Mouse (Mus musculus) granulocyte monocyte progenitor cell, adult 5-6 weeks (primary cell): ENCODE data around the gene Emp2. TPM values are rescaled to one million over a fixed set of nuclear protein-coding genes. Genes with fewer than 3 reads are reported as not detected.
A peak's percentile ranks its signal among the peaks of the same experiment; 100 is the strongest.

ENCODE experiments used
- ATAC-seq: replicated peaks from 2 replicates; pipeline ENCODE4 v1.8.0; 2016; ENCODE audit warnings: mild to moderate bottlenecking, moderate TSS enrichment, inconsistent platforms; ENCODE audit not compliant: poor library complexity, severe bottlenecking
- total RNA-seq, 2 experiments: library from RNA; stranded (forward) in 1 of 2; stranded (reverse) in 1 of 2; fragments of 200-712, 200-1000 nt in 1 of 2; fragments of >200 nt in 1 of 2; fragmentation: Nextera tagmentation in 1 of 2; gene quantifications; 2 replicates each; pipeline ENCODE4 v1.2.3; 2014 to 2017

Emp2 gene
- not detected in 2 replicates for total RNA-seq (2014; fragmentation: Nextera tagmentation)
- not detected in 2 replicates for total RNA-seq (2017)

- ATAC-seq: peak; percentile 60
Measured at GRCm38 (mm10) chr16:10313646-10314088, at the start of gene Emp2. Emp2 (minus strand) TSS chr16:10313968.

- ATAC-seq: no peak
Measured at GRCm38 (mm10) chr16:10363061-10363460, 49.3 kb upstream of the Emp2 start.

- ATAC-seq: no peak
Measured at GRCm38 (mm10) chr16:10359241-10359640, 45.5 kb upstream of the Emp2 start.

- ATAC-seq: peak; percentile 91
Measured at GRCm38 (mm10) chr16:10358010-10358934, 44.5 kb upstream of the Emp2 start.

- no peak for ATAC-seq
Measured at GRCm38 (mm10) chr16:10355004-10355403, 41.2 kb upstream of the Emp2 start.

GRCm38 (mm10) chr16:10351050-10351636, 37.4 kb upstream of the Emp2 start:
- no peak for ATAC-seq

GRCm38 (mm10) chr16:10349876-10350275, 36.1 kb upstream of the Emp2 start:
- ATAC-seq: no peak

- no peak for ATAC-seq
Measured at GRCm38 (mm10) chr16:10349436-10349835, 35.7 kb upstream of the Emp2 start.

- ATAC-seq: no peak
Measured at GRCm38 (mm10) chr16:10347551-10347950, 33.8 kb upstream of the Emp2 start.

- ATAC-seq: no peak
Measured at GRCm38 (mm10) chr16:10341110-10341509, 27.3 kb upstream of the Emp2 start.

- no peak for ATAC-seq
Measured at GRCm38 (mm10) chr16:10339930-10340329, 26.2 kb upstream of the Emp2 start.

GRCm38 (mm10) chr16:10338601-10339000, 24.8 kb upstream of the Emp2 start:
- ATAC-seq: no peak

GRCm38 (mm10) chr16:10337422-10338197, 23.8 kb upstream of the Emp2 start:
- ATAC-seq: no peak

GRCm38 (mm10) chr16:10336454-10337421, 23.0 kb upstream of the Emp2 start:
- ATAC-seq: no peak

- ATAC-seq: no peak
Measured at GRCm38 (mm10) chr16:10335953-10336352, 22.2 kb upstream of the Emp2 start.

GRCm38 (mm10) chr16:10332732-10333131, 19.0 kb upstream of the Emp2 start:
- ATAC-seq: no peak

- no peak for ATAC-seq
Measured at GRCm38 (mm10) chr16:10330586-10331495, 17.1 kb upstream of the Emp2 start.

- no peak for ATAC-seq
Measured at GRCm38 (mm10) chr16:10327563-10328333, 14.0 kb upstream of the Emp2 start.
